Mouse (Mus musculus) kidney, adult 8-10 months (tissue): Measurements from ENCODE around the gene Tmem150b.

Experiments
- DNase-seq, 2 experiments: peaks; one replicate each; pipeline ENCODE4 v3.0.0; 2022

Tmem150b gene

DNA sequence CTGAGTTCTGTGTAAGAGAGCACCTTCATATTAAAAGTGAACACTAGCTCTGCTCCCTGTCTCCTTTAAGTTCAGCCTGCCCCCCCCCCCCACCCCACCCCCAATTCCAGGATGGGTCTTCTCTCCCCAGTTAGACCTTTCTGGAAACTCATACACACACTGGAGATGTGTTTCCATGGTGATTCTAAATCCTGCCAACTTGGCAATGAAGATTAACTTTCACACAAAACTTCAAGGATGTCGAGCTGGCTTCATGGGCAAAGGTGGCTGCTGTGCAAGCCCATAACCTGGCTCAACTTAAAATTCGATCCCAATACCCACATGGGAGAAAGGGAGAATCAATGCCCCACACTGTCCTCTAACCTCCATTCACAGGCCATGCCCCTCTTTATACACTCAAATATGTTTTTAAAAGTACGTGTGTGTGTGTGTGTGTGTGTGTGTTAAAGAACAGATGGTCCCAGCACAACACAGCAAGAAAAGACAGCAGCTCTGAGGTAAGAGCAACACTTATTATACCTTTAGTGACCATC is 65.1 kb downstream of the Tmem150b start:
- peak in 1 of 2 experiments; percentile 41 for DNase-seq

DNA sequence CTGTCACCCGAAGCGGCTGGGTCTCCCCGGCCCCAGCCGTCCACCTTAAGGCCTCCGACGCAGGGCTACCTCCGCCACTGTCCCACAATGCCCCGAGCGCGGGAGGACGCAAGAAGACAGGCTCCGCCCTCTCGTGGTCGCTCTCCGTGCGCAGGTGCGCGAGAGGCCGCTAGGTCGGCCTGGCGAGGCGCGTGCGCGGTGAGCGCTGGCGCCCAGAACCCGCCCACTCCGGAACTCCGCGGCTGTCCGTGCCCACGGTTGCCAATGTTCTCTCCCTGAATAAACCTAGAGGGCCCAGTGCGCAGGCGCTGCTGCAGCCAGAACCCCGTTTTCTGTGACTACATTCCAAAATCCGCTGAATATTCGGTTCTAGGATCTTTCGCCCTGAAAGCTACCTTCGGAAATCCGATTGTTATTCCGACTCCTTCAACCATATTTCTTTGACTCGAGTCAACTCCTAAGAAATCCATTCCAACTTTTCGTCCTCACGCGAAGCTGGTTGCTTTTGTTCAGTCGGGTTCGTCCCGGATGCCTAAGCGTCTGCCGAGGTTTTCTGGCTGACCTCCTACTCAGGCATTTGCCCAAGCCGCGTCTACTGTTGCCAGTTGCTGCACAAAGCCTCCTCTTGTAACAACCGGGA is 66.0 kb downstream of the Tmem150b start, which contains the start of gene Ppp6r1:
TSS of gene Ppp6r1 (minus strand) at position 108 of the 640 bp plus-strand sequence.
- peak; percentile 98 for DNase-seq

DNA sequence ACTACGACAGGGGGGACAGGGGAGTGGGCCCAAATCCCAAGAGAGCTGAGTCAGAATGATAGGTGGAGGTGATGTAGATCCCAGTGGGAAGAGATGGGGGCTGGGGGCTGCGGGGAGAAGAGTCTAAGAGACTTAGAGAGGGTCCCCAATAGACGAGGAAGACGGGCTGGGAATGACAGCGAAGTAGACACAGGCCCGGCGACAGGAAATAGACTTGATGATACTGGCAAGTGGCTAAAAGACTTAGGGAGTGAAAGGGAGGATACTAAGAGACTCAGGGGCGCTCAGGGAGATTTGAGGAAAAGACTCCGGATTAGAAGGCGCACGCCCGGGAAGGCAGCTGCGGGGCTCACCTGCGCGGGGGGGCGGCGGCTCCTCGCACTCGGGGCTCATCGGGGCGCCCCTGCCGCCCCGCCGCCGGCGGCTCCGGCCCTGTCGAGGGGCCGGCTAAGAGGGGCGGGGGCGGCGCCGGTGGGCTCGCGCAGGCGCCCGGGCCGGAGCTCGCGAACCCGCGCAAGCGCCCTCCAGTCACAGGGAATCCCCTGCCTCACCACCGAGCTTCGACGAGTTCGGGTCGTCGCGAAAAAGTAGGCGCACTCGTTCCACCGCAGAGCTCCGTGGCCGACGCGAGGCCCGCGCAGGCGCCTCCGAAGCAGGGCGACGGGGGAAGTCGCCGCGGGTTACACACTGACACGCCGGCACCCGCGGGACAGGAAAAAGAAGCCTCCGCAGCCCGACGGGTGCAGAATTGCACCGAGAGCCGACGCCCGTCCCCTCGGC is 66.7 kb downstream of the Tmem150b start:
- peak in 1 of 2 experiments; percentile 19 for DNase-seq

DNA sequence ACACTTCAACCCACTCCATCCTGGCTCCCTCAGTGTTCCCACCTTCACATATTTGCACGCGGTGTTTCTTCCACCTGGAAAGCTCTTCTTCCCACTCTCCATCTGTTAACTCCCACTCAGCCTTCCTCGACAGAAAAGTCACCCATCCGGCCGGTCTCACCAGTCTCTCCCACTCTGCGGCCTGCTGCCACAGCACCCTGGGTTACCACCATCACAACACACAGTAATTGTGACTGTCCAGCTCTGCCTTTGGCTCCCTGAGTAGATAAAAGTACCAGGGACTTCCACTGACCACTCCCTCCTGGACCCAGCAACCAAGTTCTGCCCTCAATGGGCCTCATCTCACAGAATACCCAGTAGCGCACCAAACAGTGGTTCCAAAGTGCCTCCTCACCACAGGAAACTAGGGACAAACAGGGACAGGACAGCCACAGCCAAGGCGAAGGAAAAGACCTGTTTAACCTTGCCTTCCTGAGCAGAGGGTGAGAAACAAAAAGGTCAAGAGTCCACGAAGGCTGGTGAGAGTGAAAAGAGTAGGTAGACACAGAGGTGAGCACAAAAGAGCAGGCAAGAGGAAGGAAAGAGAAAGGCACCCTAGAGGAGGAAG is 67.4 kb downstream of the Tmem150b start:
- DNase-seq, result peak; percentile 35 to 41
